In the genomic region with DNA sequence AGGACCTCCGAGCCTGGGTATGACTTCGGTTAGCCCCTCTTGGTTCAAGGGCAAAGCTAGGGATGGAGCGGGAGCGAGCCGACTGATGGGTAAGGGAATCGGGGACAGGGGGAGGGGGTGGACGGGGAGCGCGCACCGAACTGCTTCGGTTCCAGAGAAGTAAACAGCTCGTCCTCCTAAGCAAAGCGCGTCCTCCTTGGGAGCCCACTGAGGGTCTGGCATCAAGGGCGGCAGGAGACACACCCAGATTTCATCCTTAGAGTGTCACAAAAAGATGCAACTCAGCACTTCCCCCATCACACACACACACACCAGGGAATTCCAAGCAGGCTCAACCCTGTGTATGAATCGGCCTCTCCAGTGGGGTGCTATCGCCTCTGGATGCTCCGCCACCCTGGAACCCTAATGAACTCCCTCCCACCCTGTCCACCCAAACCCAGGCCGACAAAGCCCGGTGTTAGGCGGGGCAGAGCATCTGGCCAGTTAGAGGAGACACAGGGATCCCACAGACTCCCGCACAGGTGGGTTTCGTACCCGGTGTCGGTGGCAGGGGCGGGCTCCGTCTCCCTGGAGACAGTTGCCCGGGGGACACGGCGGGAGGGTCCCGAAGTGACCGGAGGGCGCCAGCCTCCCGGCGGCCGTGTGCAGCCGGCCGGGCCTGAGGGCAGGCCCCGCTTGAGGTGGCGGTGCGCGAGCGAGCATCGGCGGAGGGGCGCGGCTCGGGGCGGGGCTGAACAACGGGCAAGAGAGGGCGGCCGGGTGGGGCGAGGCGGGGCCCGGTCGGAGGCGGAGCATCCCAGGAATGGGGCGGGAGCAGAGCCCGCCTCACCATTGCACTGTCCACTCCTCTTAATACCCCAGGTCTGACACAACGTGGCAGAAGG, we compare ENCODE assay signal across 8 mouse cellular contexts. TPM values are rescaled to one million over a fixed set of nuclear protein-coding genes. Genes with fewer than 3 reads are reported as not detected.
A peak's percentile ranks its signal among the peaks of the same experiment; 100 is the strongest.
DNase-seq lines count a peak whose midpoint lies in the region; ATAC-seq and TF ChIP-seq lines count a peak whose summit lies in the region.

No protein-coding gene starts in this region.

- no peaks in the 10 kb centered on the region for H3K4me1 ChIP-seq in intestine, postnatal 0 days (replicated peaks; ENCODE audit: control insufficient read depth, insufficient read depth, low read length)
- H3K4me1 ChIP-seq in limb, embryonic 10.5 days = peaks cover 17% of the 10 kb centered on the region
- H3K4me1 ChIP-seq in midbrain, embryonic 10.5 days = peaks cover 18% of the 10 kb centered on the region

- peak; percentile 99 for ATAC-seq in granulocyte monocyte progenitor cell, adult 5-6 weeks (replicated peaks; ENCODE audit: poor library complexity, severe bottlenecking)
- peak; percentile 78 for ATAC-seq in intestine, postnatal 0 days
- ATAC-seq in activated CD4-positive, CD25-positive, alpha-beta regulatory T cell, adult 4 months = no peak

- TF ChIP-seq CTCF in intestine, postnatal 0 days (IDR thresholded peaks at IDR 0.05; ENCODE audit: low read depth) = no peak

- peak overlapping the region; percentile 40 for H3K9ac ChIP-seq in intestine, postnatal 0 days (ENCODE audit: low read depth, low read length)

- H3K36me3 ChIP-seq in intestine, postnatal 0 days (ENCODE audit: control insufficient read depth, insufficient read depth) = no peaks in the 10 kb centered on the region
- no peaks in the 10 kb centered on the region for H3K36me3 ChIP-seq in limb, embryonic 10.5 days
- H3K36me3 ChIP-seq in midbrain, embryonic 10.5 days = peaks cover 6% of the 10 kb centered on the region; the same call in 1 of the 2 replicates

- no peaks in the 10 kb centered on the region for H3K9me3 ChIP-seq in intestine, postnatal 0 days (ENCODE audit: control insufficient read depth)
- H3K9me3 ChIP-seq in limb, embryonic 10.5 days (replicated peaks) = no peaks in the 10 kb centered on the region
- no peaks in the 10 kb centered on the region for H3K9me3 ChIP-seq in midbrain, embryonic 10.5 days (replicated peaks)

- DNase-seq in adrenal gland, postnatal 25 days = peak; percentile 88
- peak; percentile 88 for DNase-seq in embryo, embryonic 9.5 days (ENCODE audit: extremely low spot score)
- peak; percentile 89 for DNase-seq in limb, embryonic 10.5 days (ENCODE audit: low spot score)
- peak; percentile 85 for DNase-seq in midbrain, embryonic 10.5 days (ENCODE audit: low spot score)
- peak; percentile 50 to 61 for DNase-seq in right cerebral cortex, postnatal 36 days (ENCODE audit: low spot score in 2 of 2)

- H3K4me2 ChIP-seq in intestine, postnatal 0 days (replicated peaks; ENCODE audit: low read depth) = peak overlapping the region; percentile 87

- 3% methylated on average over 60 of the region's 60 CpGs for WGBS in intestine, postnatal 0 days
- 2% methylated on average over 60 of the region's 60 CpGs for WGBS in limb, embryonic 10.5 days
- 2% methylated on average over 60 of the region's 60 CpGs for WGBS in midbrain, embryonic 10.5 days

- peaks cover 32% of the 10 kb centered on the region for H3K27me3 ChIP-seq in intestine, postnatal 0 days (replicated peaks; ENCODE audit: control insufficient read depth, insufficient read depth, low read length)
- peaks cover 33% of the 10 kb centered on the region for H3K27me3 ChIP-seq in limb, embryonic 10.5 days (ENCODE audit: low read depth, poor library complexity, severe bottlenecking)
- peaks cover 38% of the 10 kb centered on the region for H3K27me3 ChIP-seq in midbrain, embryonic 10.5 days (ENCODE audit: low read depth, poor library complexity, severe bottlenecking)

- H3K4me3 ChIP-seq in intestine, postnatal 0 days (ENCODE audit: low read depth, low read length) = peak overlapping the region; percentile 51
- H3K4me3 ChIP-seq in limb, embryonic 10.5 days = peak overlapping the region; percentile 74
- peak overlapping the region; percentile 74 for H3K4me3 ChIP-seq in midbrain, embryonic 10.5 days

- no peak overlapping the region for H3K27ac ChIP-seq in intestine, postnatal 0 days (ENCODE audit: low read depth, low read length)
- H3K27ac ChIP-seq in limb, embryonic 10.5 days = peak overlapping the region; percentile 69
- H3K27ac ChIP-seq in midbrain, embryonic 10.5 days (replicated peaks) = peak overlapping the region; percentile 80

RNA-seq across cellular contexts. Expression of a gene that starts 26.8 kb away (rescaled TPM):
- total RNA-seq in adrenal gland, postnatal 25 days (2021) = 2.0 and 4.4 TPM in 2 replicates
- total RNA-seq in granulocyte monocyte progenitor cell, adult 5-6 weeks (2014; fragmentation: Nextera tagmentation) = 72.9 and 80.4 TPM in 2 replicates
- 64.5 and 81.6 TPM in 2 replicates for total RNA-seq in granulocyte monocyte progenitor cell, adult 5-6 weeks (2017)
- 2.5 TPM in 2 replicates for polyA plus RNA-seq in intestine, postnatal 0 days (2015; fragmentation: Nextera tagmentation; extraction: Ambion mirVana)
- polyA plus RNA-seq in limb, embryonic 10.5 days (2016; fragmentation: Nextera tagmentation; extraction: Ambion mirVana) = 2.7 and 3.4 TPM in 2 replicates
- polyA plus RNA-seq in midbrain, embryonic 10.5 days (2016; fragmentation: Nextera tagmentation; extraction: Ambion mirVana) = 7.9 and 11.2 TPM in 2 replicates
- polyA plus RNA-seq in activated CD4-positive, CD25-positive, alpha-beta regulatory T cell, adult 4 months (2017; shearing (Covaris generic)) = 100 to 1,000 TPM in 1 of 2 experiments, 10 to 100 TPM in 1; 80.6 to 129 TPM
